Mouse (Mus musculus): ENCODE measurements around the gene Magea8. TPM values are rescaled to one million over a fixed set of nuclear protein-coding genes. Genes with fewer than 3 reads are reported as not detected.
"Not testable (repeated sequence)": the region's sequence is repeated elsewhere in the genome, so short reads cannot be mapped to it uniquely, and the experiment has no call there.

Gene Magea8
- polyA plus RNA-seq (2012; rRNA removed) = 0.05 TPM in 1 of 2 replicates, not detected in the other

GRCm38 (mm10) chrX:154995750-154996149, at the start of gene Magea8:
Gene Magea8 (minus strand): TSS chrX:154995850.
- not testable (repeated sequence) for H3K4me3 ChIP-seq (ENCODE audit: control insufficient read depth, insufficient read depth, low read length); DNase-seq; H3K27me3 ChIP-seq (ENCODE audit: control insufficient read depth, insufficient read depth, low read length); H3K27ac ChIP-seq (ENCODE audit: control insufficient read depth, insufficient read depth, low read length); H3K36me3 ChIP-seq (ENCODE audit: control insufficient read depth, insufficient read depth, low read length); H3K4me1 ChIP-seq (replicated peaks; ENCODE audit: control insufficient read depth, insufficient read depth, low read length)
- 91% methylated on average over 11 of the region's 11 CpGs for WGBS

- WGBS = 50% methylated on average over 1 of the region's 1 CpGs
- not testable (repeated sequence) for H3K27ac ChIP-seq (ENCODE audit: control insufficient read depth, insufficient read depth, low read length)
Observed at GRCm38 (mm10) chrX:154949405-154949804, 46.2 kb downstream of the Magea8 start, which contains the start of gene Magea3. Gene Magea3 (minus strand): TSS chrX:154949505.

GRCm38 (mm10) chrX:154935887-154936286, 59.8 kb downstream of the Magea8 start, which contains the start of gene Magea6:
Gene Magea6 (minus strand): TSS chrX:154935987.
- not testable (repeated sequence) for H3K27ac ChIP-seq (ENCODE audit: control insufficient read depth, insufficient read depth, low read length); H3K4me1 ChIP-seq (replicated peaks; ENCODE audit: control insufficient read depth, insufficient read depth, low read length); H3K27me3 ChIP-seq (ENCODE audit: control insufficient read depth, insufficient read depth, low read length); H3K36me3 ChIP-seq (ENCODE audit: control insufficient read depth, insufficient read depth, low read length); H3K4me3 ChIP-seq (ENCODE audit: control insufficient read depth, insufficient read depth, low read length); DNase-seq
- WGBS = 67% methylated on average over 1 of the region's 1 CpGs

More at GRCm38 (mm10) chrX:154949405-154949804, 46.2 kb downstream of the Magea8 start, which contains the start of gene Magea3:
- not testable (repeated sequence) for H3K27me3 ChIP-seq (ENCODE audit: control insufficient read depth, insufficient read depth, low read length); H3K36me3 ChIP-seq (ENCODE audit: control insufficient read depth, insufficient read depth, low read length); DNase-seq; H3K4me1 ChIP-seq (replicated peaks; ENCODE audit: control insufficient read depth, insufficient read depth, low read length); H3K4me3 ChIP-seq (ENCODE audit: control insufficient read depth, insufficient read depth, low read length)

Other genes with a start within 250 kb of the Magea8 start
- not detected in 2 replicates for gene Cldn34b1, start 105.6 kb downstream of the Magea8 start, polyA plus RNA-seq (2012; rRNA removed)
- gene Magea6, start 59.9 kb downstream of the Magea8 start, polyA plus RNA-seq (2012; rRNA removed) = not detected in 2 replicates
- not detected in 2 replicates for gene Magea3, start 46.3 kb downstream of the Magea8 start, polyA plus RNA-seq (2012; rRNA removed)
- not detected in 2 replicates for gene Magea5, start 67.3 kb upstream of the Magea8 start, polyA plus RNA-seq (2012; rRNA removed)
- not detected in 2 replicates for gene Magea1, start 93.9 kb upstream of the Magea8 start, polyA plus RNA-seq (2012; rRNA removed)
- gene Magea2, start 97.8 kb upstream of the Magea8 start, polyA plus RNA-seq (2012; rRNA removed) = not detected in 2 replicates
- 0.11 TPM in 1 of 2 replicates, not detected in the other for gene Cldn34b2, start 132.6 kb upstream of the Magea8 start, polyA plus RNA-seq (2012; rRNA removed)
- 34.4 and 41.7 TPM in 2 replicates for gene Sat1, start 220.6 kb upstream of the Magea8 start, polyA plus RNA-seq (2012; rRNA removed)